Comparison of ENCODE assay signal across 8 mouse cellular contexts in genomic region chr6:126371971-126372370, GRCm38 (mm10).
DNase-seq lines count a peak whose midpoint lies in the region; ATAC-seq and TF ChIP-seq lines count a peak whose summit lies in the region.

No protein-coding gene starts in this region.

- no peaks in the 10 kb centered on the region for H3K36me3 ChIP-seq in heart, postnatal 0 days (replicated peaks; ENCODE audit: control insufficient read depth, insufficient read depth, low read length)
- H3K36me3 ChIP-seq in C2C12 (ENCODE audit: control insufficient read depth, insufficient read depth): no peaks in the 10 kb centered on the region

- H3K4me2 ChIP-seq in heart, postnatal 0 days (ENCODE audit: low read depth, low read length): no peak overlapping the region

- no peaks in the 10 kb centered on the region for H3K4me1 ChIP-seq in heart, postnatal 0 days (ENCODE audit: control insufficient read depth, insufficient read depth)

- peak; percentile 92 for TF ChIP-seq CTCF in heart, postnatal 0 days (IDR thresholded peaks at IDR 0.05; ENCODE audit: low read depth)
- peak; percentile 19 for TF ChIP-seq CTCF in C2C12 (IDR thresholded peaks at IDR 0.05; ENCODE audit: control insufficient read depth, insufficient read depth, insufficient read length)
- TF ChIP-seq CTCF in left cerebral cortex, adult 2 months (IDR thresholded peaks at IDR 0.05): peak; percentile 43

- H3K27me3 ChIP-seq in heart, postnatal 0 days (ENCODE audit: control insufficient read depth, insufficient read depth, low read length): no peaks in the 10 kb centered on the region
- H3K27me3 ChIP-seq in C2C12 (ENCODE audit: control insufficient read depth, insufficient read depth, insufficient read length): no peaks in the 10 kb centered on the region

- ATAC-seq in heart, postnatal 0 days (ENCODE audit: insufficient read depth, low read depth): peak; percentile 66

- peak; percentile 47 for DNase-seq in heart, postnatal 0 days (ENCODE audit: low spot score)
- DNase-seq in heart, adult 11 months: no peak
- DNase-seq in cerebellum, adult 9-10 months: peak; percentile 53
- peak; percentile 54 for DNase-seq in forelimb bud, embryonic 11.5 days (ENCODE audit: low read depth, low spot score)
- DNase-seq in left cerebral cortex, adult 2 months (ENCODE audit: extremely low spot score in 1 of 2, low spot score in 2 of 2): peak; percentile 15 to 22
- peak; percentile 20 for DNase-seq in retina, adult 2 months (ENCODE audit: low read depth, low spot score)
- DNase-seq in ovary, adult 18-20 months (ENCODE audit: low spot score): no peak

- H3K9me3 ChIP-seq in heart, postnatal 0 days (replicated peaks; ENCODE audit: control insufficient read depth, low read length): no peaks in the 10 kb centered on the region

- H3K27ac ChIP-seq in heart, postnatal 0 days (ENCODE audit: low read depth): no peak overlapping the region
- H3K27ac ChIP-seq in left cerebral cortex, adult 2 months: no peak overlapping the region

- H3K79me3 ChIP-seq in C2C12 (ENCODE audit: low read depth): no peaks in the 10 kb centered on the region

- no peak overlapping the region for H3K9ac ChIP-seq in heart, postnatal 0 days (replicated peaks; ENCODE audit: low read depth, low read length)

- no peak for TF ChIP-seq EP300 in heart, postnatal 0 days (IDR thresholded peaks at IDR 0.05; ENCODE audit: low read depth)

- no peak overlapping the region for H3K4me3 ChIP-seq in heart, postnatal 0 days (ENCODE audit: low read depth, low read length)
- H3K4me3 ChIP-seq in C2C12 (ENCODE audit: insufficient read depth, poor library complexity, severe bottlenecking): no peak overlapping the region
- H3K4me3 ChIP-seq in left cerebral cortex, adult 2 months: no peak overlapping the region

- no peak overlapping the region for H3ac ChIP-seq in C2C12 (ENCODE audit: control insufficient read depth, insufficient read length, low read depth)

- 53% methylated on average over 5 of the region's 5 CpGs for WGBS in heart, postnatal 0 days

- intact Hi-C loops in left cerebral cortex, adult 2 months (cut with DNase I): loop anchor here (2.0 to 10.0 kb wide), 3 partner anchors 207 to 751 kb away; partner anchors contain the start of gene Ntf3

- H3K79me2 ChIP-seq in C2C12 (ENCODE audit: control insufficient read depth, insufficient read depth): no peaks in the 10 kb centered on the region

TF ChIP-seq in C2C12, 6 proteins besides CTCF, POLR2A, EP300 and RAD21:
- TF ChIP-seq FOSL1 (IDR thresholded peaks at IDR 0.05; ENCODE audit: insufficient read depth, low read length, poor library complexity, severe bottlenecking) (no peak), MYOD1 (IDR thresholded peaks at IDR 0.05; ENCODE audit: control insufficient read depth, insufficient read length, low read depth) (no peak), MAX (IDR thresholded peaks at IDR 0.05) (no peak), MYOG (IDR thresholded peaks at IDR 0.05; ENCODE audit: control insufficient read depth, extremely low read depth, insufficient read length) (no peak), CEBPB (IDR thresholded peaks at IDR 0.05; ENCODE audit: low read depth) (no peak), USF1 (IDR thresholded peaks at IDR 0.05; ENCODE audit: low read depth) (no peak)

Comparison
In these comparisons a context has a peak if more than half of its experiments do, and no peak if none do; other contexts are left out.
1. DNase-seq: peak in heart, postnatal 0 days (single experiment), cerebellum, adult 9-10 months (single experiment), forelimb bud, embryonic 11.5 days (single experiment), left cerebral cortex, adult 2 months (2 of 2) and retina, adult 2 months (single experiment); none in heart, adult 11 months (single experiment) and ovary, adult 18-20 months (single experiment).
2. CTCF ChIP-seq: peak in every context shown above with its lines; median percentile 92 in heart, postnatal 0 days; 43 in left cerebral cortex, adult 2 months; 19 in C2C12.